Mouse (Mus musculus) heart, postnatal 36 days (tissue): ENCODE results near the gene Psors1c2. TPM values are rescaled to one million over a fixed set of nuclear protein-coding genes. Genes with fewer than 3 reads are reported as not detected.
A peak's percentile ranks its signal among the peaks of the same experiment; 100 is the strongest.

ENCODE experiments used
- DNase-seq, 2 experiments: peaks; one replicate each; pipeline ENCODE4 v3.0.0; 2021 to 2022
- intact Hi-C: fragments of 180-260 bp; cut with DNase I; formaldehyde crosslinking; loops from one replicate; pipeline ENCODE4 v1.15.1; 2025
- total RNA-seq, 2 experiments: library from RNA; stranded (reverse); gene quantifications; 2 replicates each; pipeline ENCODE4 v1.2.3; 2021

The Psors1c2 gene
- total RNA-seq, 2 experiments from 2014 or later, result not detected

DNA sequence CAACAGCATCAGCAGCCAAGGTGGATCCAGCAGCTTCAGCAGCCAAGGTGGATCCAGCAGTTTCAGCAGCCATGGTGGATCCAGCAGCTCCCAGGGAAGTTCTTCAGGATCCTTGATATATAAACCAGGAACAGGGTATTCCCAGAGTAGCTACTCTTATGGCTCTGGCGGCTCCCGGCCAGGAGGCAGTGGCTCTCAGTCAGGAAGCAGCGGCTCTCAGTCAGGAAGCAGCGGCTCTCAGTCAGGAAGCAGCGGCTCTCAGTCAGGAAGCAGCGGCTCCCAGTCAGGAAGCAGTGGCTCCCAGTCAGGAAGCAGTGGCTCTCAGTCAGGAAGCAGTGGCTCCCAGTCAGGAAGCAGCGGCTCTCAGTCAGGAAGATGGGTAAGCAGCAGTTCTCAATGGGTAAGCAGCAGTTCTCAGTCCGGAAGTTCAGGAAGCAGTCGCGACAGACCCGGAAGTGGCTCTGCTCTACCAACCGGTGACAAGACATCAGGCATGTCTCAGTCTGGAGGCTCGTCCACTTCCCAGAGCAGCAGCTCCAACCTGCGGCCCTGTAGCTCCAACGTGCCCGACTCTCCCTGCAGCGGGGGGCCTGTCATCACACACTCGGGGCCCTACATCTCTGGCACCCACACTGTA, 21.9 kb downstream of the Psors1c2 start:
- intact Hi-C loops, result no loop called here
- DNase-seq, result no peak

DNA sequence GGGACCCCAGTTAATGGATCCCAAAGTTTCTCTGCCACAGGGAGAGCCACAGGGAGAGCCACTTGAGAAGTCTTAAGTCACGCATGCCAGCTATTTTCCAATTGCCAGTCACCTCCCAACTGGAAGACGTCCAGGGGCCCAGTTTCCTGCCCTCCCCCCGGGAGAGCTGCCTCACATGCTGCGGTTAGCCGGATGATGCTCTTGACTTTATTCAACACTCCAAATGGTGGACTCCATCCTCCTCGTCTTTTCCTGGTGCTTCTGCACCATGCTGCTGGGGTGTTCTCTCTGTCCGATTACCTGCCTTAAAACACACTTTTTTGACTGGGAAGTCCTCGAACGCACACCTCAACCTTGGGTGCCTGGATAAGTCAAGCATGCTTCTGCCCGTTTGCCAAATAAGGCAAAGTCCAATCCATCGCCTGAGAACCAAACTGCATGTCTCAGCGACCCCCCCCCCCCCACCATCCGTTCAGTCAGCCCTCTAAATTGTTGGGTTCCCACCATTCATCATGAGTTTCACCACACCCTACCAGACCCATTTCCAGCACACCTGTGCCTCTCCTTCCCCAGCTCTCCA, 23.3 kb downstream of the Psors1c2 start:
- no peak for DNase-seq
- intact Hi-C loops, result no loop called here

- intact Hi-C loops, result no loop called here
- no peak for DNase-seq
These were observed 23.8 kb downstream of the Psors1c2 start for GRCm38 (mm10) chr17:35556812-35557211.

DNA sequence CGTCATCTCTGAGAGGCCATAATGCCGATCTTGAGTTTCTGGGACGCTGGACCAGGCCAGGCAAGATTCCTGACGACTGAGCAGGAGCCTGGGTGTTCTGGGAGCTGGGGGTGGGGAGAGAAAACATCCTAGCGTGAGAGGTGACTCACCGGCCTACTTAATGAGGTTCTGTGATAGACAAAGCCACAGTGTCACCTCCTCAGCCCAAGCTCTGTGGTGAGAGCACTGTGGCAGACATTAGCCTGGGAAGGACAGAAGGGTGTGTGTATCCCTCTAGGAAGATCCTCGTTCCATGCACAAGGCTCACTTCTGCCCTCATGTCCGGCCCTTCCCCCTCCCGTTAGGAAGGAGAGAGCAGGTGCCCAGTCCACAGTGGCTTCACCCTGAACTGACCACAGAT, 24.4 kb downstream of the Psors1c2 start:
- no peak for DNase-seq
- intact Hi-C loops, result no loop called here

DNA sequence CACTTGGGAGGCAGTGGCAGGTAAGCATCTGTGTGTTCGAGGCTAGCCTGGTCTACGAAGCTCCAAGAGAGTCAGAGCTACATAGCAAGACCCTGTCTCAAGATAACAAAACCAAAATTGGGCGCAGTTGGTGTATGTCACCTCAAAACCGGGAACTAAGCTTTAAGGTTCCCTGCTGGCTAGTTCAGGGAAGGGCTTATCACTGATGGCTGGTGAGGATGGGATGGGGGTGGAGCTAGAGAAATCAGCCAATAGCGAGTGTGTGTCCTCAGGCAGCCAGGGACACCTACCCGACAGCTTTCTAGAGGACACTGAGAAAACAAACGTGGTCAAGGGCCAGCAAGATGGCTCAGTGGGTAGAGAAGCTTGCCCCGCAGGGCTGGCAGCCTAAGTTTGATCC, 25.2 kb downstream of the Psors1c2 start:
- intact Hi-C loops, result no loop called here
- no peak for DNase-seq

DNA sequence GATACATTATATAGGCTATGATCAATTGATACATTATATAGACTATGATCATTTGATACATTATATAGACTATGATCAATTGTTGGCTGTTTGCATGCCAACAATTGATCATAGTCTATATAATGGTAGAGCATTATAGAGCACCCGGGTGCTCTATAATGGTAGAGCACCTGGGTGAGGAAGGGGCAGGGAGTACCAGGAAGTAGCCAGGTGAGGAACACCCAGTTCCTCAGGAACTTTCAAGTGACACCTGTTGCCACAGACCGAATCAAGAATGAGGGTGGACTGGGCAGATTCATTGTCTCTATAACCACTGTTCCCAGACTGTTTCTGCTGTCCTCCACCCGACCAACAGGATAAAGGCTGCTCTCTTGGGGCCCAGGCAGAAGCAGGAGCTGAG, 34.1 kb downstream of the Psors1c2 start, which contains the start of gene 2300002M23Rik:
Gene 2300002M23Rik (plus strand): TSS at position 301 of the 400 bp plus-strand sequence.
- intact Hi-C loops, result no loop called here
- DNase-seq, result no peak

GRCm38 (mm10) chr17:35567767-35568166, 34.8 kb downstream of the Psors1c2 start:
- no peak for DNase-seq
- intact Hi-C loops, result no loop called here

DNA sequence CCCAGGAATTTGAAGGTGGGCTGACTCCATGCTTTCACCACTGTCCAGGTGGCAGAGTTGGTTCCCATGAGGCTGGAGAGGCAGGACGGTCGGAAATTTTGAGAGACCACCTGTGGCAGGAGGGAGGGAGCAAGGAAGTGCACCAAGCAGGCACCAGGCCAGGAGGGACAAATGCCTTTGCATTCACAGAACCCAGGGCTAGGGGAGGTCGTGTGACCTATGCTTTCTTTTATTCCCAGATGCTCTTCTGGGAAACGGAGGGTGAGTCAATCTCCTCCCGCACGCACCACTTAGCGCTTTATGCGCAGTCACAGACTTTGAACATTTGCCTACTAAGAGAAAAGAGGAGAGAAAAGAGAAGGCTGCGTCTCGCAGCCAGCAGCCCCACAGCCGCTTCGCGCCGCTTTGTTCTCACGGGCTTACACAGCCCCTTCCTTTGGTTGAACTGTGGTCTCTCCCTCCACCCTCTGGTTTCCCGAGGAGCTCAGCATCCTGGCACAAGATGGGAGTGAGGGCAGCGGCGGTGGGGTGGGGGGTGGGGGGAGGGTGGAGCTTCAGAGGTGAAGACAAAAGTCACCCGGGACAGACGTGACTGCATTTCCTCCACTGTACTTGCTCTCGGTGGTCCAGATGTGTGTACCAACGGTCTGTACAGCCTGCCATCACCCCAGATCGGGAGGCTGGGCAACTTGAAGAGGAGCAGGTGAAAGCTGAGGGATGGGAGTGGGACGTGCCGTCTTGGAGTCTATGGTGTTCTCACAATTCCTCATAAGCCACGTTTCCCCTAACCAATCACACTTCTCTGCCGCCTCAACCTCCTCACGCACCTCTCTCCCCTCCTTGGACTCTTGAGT, 36.3 kb downstream of the Psors1c2 start:
- DNase-seq, result no peak
- intact Hi-C loops, result no loop called here

- intact Hi-C loops, result no loop called here
- DNase-seq, result no peak
These were observed 37.8 kb downstream of the Psors1c2 start for GRCm38 (mm10) chr17:35570836-35571235.

- no peak for DNase-seq
- intact Hi-C loops, result no loop called here
These were observed 38.5 kb downstream of the Psors1c2 start for GRCm38 (mm10) chr17:35571477-35571876.

GRCm38 (mm10) chr17:35578211-35578610, 45.2 kb downstream of the Psors1c2 start:
- peak; percentile 73 to 85 for DNase-seq
- intact Hi-C loops, result loop anchor here (1.0 kb wide), 1 partner anchor 34 kb away; no protein-coding TSS in a partner anchor

DNA sequence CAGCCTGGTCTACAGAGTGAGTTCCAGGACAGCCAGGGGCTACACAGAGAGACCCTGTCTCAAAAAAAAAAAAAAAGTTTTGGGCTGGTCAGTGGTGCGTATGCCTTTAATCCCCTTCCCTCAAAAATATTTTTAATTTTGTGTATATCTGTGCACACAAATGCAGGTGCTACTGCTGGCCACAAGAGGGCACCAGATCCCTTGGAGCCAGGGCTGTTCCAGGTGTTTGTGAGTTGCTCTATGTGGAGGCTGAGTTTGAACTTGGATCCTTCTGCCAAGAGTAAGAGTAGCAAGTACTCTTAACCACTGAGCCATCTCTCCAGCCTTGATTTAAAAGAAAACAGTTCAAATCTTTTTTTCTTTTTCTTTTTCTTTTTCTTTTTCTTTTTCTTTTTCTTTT, 49.9 kb downstream of the Psors1c2 start:
- intact Hi-C loops, result no loop called here

More for the DNA sequence above, 49.9 kb downstream of the Psors1c2 start:
- DNase-seq, result no peak

Other genes with a start within 250 kb of the Psors1c2 start
- gene H2-Q1, start 212.8 kb upstream of the Psors1c2 start, total RNA-seq, result 1 to 10 TPM; 1.1 to 1.4 TPM
- gene H2-Q2, start 191.0 kb upstream of the Psors1c2 start, total RNA-seq, result 1 to 10 TPM in 1 of 2 experiments, under 1 TPM in 1; 0.64 to 1.4 TPM
- 10 to 100 TPM; 10.1 to 13.8 TPM for gene H2-Q4, start 153.6 kb upstream of the Psors1c2 start, total RNA-seq
- 1 to 10 TPM in 1 of 2 experiments, under 1 TPM in 1; 0.78 to 1.6 TPM for gene H2-Q6, start 108.4 kb upstream of the Psors1c2 start, total RNA-seq
- 1 to 10 TPM in 1 of 2 experiments, under 1 TPM in 1; 0.94 to 2.1 TPM for gene H2-Q7, start 94.0 kb upstream of the Psors1c2 start, total RNA-seq
- under 1 TPM; 0.19 to 0.33 TPM for gene H2-Q10, start 63.1 kb upstream of the Psors1c2 start, total RNA-seq
- not detected for gene Pou5f1, start 27.2 kb upstream of the Psors1c2 start, total RNA-seq
- gene Tcf19, start 16.4 kb upstream of the Psors1c2 start, total RNA-seq, result 1 to 10 TPM; 3.4 to 5.2 TPM
- gene Cchcr1, start 16.1 kb upstream of the Psors1c2 start, total RNA-seq, result 1 to 10 TPM; 2.3 to 2.9 TPM
- under 1 TPM; 0.19 to 0.39 TPM for gene Cdsn, start 18.9 kb downstream of the Psors1c2 start, total RNA-seq
- not detected for gene 2300002M23Rik, start 34.2 kb downstream of the Psors1c2 start, total RNA-seq
- gene Sfta2, start 68.3 kb downstream of the Psors1c2 start, total RNA-seq, result not detected
- not detected for gene Gm9573, start 93.4 kb downstream of the Psors1c2 start, total RNA-seq
- not detected for gene Mucl3, start 110.5 kb downstream of the Psors1c2 start, total RNA-seq
- gene Vars2, start 134.4 kb downstream of the Psors1c2 start, total RNA-seq, result 10 to 100 TPM; 31.9 to 33.0 TPM
- gene Gtf2h4, start 140.5 kb downstream of the Psors1c2 start, total RNA-seq, result 10 to 100 TPM; 16.9 to 17.4 TPM
- 10 to 100 TPM; 29.3 to 37.4 TPM for gene Ddr1, start 171.4 kb downstream of the Psors1c2 start, total RNA-seq